Mouse (Mus musculus) adrenal gland, adult 8-10 months (tissue): ENCODE measurements at regions not wholly inside any gene's neighbourhood (a gene's known extent, or its start where the extent isn't known, plus 50 kb on each side); places are given as distances from the start of the nearest gene placed in this dataset.

Source experiments
- DNase-seq: peaks from one replicate; pipeline ENCODE4 v3.0.0; 2022

DNA sequence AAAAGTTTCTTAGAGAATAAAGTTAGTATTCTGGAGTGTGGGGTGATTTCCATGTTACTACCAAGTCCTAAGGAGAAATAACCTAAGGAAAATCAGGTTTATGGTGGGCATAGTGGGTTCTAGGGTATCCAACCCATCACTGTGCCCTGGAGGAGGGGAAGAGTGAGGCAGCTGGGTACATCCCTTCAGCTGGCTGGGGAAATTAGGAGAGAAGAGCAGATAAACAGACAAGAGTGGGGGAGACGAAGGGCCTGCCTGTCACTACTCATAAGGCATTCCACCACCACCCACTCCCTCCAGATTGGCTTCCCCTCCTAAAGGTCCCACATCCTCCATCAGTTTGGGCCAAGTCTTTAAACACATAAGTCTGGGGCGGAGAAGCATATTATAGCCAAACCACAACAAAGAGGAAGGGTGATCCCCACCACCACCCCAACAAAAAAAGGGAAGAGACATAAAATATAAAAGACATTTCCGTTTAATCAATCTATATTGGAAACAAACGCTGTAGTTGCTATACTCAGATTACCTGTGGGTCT is 299.8 kb downstream of the Gm11361 start:
- DNase-seq = no peak

DNA sequence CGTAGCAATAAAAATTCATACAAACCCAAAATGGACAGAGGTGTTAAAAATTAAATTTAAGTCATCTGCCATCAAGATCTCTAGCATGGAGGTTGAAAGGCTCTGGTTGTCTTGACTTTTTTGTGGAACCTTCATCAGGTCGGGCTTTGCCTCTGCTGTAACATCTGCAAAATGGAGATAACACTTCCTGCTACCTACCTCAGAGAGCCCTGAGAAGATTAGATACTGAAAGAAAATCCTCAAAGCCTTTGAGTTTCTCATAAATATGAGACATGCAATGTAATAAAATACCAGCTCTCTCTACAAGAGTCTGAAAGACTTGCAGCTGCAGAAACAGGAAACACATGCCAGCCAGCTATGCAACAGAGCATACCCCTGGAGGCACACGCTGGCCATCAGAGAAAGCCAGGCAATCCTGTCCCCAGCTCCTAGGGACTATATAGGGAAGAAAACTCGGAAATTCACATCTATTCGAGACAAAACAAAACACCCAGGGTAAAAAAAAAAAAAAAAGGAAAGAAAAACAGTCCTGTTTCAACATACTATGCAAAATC is 299.1 kb downstream of the Gm11361 start:
- no peak for DNase-seq

DNA sequence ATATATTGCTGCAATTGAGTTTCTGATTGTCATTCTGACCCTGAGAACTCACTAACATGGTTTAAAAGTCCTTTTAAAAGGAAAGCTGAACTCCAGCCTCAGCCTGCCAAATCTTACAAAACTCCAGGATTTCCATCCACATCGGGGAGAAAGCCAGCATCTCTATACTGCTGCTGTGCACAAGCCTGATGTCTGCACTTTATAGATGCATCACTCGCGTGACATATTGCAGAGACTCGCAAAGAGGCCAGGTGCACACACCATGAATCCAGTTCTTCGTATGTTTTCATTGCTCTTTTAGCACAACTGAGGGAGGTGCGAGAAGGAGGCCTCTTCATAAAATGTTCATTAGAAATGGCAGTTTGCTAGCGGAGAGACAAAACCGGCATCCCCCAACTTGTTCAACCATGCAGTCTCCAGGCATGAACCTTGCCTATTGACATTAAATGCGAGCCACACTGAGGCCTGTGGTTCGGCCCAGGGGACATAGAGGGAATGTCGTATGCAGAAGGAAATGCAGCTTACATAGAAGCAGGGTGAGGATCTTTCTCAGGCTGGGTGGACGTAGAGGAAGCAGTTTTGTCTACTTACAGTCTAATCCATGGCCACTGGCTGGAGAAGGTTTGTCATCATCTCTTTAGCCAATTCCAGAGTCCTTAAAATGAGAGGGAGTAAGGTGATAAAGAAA is 297.0 kb downstream of the Gm11361 start:
- no peak for DNase-seq

DNA sequence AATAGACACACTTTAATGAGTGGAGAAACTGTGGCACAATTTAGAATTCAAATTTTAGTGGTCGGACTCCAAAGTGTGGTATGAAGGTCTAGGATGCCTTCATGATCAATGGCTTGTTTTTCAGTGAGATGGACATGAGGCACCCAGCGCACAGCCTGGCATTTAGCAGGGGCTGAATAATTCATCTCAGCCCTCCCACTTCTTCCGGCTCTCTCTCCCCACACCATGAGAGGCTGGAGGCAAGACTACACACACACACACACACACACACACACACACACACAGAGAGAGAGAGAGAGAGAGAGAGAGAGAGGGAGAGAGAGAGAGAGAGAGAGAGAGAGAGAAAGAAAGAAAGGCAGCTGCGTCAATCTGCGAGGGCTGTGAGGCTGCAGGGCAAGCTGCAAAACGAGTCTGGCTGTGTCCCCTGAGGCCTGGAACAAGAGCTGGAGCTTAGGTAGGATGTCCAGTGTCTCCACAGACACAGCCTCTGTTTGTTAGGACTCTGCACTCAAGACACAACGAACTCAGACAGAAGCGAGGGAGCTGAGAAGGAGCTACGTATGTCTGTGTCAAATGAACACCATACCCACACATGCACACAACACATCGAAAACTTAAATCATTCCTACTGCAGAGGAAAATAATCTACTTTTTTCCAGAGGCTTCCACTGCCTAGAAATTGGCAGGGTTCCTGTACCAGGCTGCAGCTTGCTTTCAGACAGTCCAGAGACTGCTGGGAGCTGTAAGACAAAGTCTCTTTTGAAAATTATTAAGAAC is 295.8 kb downstream of the Gm11361 start:
- DNase-seq = no peak

DNA sequence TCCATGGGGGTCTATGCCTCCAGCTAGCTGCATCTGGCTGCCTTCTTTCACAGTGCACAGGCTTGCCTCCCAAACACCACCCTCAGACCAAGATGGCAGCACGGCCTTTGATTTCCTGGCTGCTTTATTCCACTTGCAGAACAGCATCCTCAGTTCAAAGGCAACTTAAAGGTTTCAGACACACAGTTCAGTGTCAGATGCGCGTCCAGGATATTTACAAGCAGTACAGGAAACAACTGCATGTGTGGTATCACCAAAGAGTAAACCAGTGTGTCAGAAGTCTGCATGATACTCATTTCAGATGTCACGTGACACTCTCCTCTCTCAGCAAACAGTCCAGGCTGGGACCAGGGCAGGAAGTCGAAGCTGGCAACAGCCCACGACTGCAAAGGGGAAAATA is 294.2 kb downstream of the Gm11361 start:
- no peak for DNase-seq

DNA sequence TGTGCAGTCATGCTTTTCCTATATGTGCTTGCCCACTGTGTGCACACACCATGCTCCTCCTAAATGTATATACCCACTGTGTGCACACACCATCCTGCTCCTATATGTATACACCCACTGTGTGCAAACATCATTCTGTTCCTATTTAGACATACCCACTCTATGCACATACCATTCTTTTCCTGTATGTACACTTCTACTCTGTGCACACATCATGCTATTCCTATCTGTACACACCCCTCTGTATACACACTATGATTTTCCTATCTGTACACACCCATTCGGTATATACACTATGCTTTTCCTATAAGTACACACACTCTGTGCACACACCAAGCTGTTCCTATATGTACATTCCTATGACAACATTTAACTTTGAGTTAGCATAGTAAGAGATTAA is 288.5 kb downstream of the Gm11361 start:
- no peak for DNase-seq

DNA sequence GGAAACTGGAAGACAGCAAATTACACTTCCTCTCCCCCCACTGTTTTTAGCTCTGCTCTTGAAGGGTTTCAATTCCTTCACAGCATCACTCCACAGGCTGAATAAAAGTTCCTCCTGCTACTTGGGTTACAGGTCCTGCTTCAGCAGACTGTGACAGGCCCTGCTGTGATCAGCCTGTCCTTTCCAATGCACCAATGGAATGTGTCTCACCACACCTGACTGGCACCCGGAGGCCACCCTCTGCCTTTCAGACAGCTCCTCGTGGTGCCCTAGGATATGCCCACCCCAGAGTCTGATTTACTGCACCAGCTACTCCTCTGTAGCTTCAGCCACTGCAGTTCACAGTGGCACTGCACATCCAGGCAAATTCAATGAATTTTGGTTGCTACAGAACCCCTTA is 288.0 kb downstream of the Gm11361 start:
- no peak for DNase-seq

DNA sequence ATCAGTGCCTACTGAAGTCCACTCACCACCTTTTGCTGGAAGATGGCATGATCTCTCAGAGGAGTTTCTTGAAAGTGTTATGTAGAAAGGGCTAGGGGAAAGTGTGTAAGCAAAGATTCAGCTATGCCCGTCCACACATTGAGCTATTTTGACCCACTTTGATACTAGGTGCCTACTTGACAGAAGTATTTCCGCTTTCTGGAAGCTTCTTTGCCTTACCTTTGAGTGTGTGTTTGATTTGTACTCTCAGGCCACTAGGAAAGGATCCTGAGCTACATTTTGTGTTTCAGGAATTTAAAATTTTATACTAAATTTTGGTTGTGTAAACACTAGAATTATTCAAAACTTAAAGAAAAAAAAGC is 287.5 kb downstream of the Gm11361 start:
- DNase-seq = no peak

DNA sequence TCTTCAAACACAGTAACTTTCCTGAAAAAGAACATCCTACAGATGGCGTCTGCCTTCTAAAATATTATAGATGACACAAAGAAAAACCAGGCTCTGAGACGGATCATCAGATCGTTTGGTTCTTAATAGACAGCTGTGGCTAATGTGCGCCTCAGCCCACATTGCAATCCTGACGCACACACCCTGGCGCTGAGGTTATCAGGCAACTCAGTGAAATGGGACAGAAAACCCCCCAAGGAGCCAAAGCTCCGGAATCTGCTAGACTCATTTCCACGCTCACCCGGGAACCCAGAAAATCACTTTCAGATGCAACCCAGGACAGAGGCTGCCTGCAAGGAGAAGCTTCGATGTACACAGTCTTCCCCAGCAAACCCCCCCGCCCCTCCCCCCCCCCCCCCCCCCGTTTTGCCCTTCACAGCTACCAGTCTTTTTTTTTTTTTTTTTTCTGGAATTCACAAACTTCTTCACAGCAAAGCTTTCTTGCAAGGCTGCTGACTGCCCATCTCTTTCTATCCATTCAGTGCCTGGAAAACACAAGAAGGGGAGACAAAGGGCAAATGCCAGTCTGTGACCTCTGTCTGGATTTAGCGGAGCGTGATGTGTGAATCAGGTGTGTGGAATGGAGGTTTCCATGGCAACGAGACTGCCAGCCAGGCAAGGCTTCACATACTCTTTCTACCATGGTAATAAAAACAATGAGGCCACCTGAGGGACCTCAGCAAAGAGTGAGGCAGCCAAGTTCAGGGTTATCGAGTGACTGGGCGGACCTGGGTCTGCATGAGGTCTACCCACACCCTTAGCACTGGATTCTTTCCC is 286.9 kb downstream of the Gm11361 start:
- DNase-seq = no peak

DNA sequence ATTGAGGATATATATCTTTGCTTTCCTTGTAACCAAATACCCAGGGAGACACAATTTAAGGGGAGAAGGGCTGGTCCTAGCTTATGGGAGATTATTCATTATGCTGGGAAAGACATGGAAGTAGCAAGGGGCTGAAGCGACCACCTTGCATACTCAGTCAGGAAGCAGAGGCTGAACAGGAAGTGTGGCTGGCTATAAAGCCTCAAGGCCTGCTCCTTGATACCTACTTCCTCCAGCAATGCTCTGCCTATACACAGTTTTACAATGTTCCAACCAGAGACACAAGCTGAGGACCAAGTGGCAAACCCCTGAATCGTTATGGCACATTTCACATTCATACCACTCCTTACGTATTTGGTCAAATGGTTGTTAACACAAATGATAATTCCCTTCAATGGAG is 284.3 kb downstream of the Gm11361 start:
- no peak for DNase-seq

GRCm38 (mm10) chr13:28533080-28533479 is 275.8 kb downstream of the Gm11361 start:
- no peak for DNase-seq

GRCm38 (mm10) chr13:28532278-28532677 is 274.9 kb downstream of the Gm11361 start:
- peak; percentile 88 for DNase-seq

DNA sequence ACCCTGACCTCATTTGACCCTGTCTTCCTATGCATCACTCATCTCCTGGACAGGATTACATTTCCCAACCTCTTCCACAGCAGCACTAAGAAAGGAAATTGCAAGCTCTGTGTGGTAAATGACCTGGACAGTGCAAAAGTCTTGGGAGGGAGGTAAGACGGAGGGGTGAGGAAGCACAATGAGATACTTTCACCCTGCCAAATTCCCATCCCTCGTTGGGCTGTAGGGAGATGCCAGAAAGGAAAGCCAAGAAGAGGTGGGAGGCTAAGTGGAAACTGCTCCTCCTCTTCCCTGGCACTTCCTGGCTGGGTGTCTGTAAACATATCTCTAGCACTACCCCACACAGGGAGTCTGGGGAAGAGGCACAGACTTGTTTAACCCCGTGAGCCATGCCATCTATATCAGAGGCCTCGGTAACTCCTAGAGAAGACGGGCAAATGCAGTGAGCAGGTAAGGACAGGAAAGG is 274.2 kb downstream of the Gm11361 start:
- peak; percentile 33 for DNase-seq

GRCm38 (mm10) chr13:28530947-28531346 is 273.6 kb downstream of the Gm11361 start:
- no peak for DNase-seq

- DNase-seq = no peak
Observed at GRCm38 (mm10) chr13:28528898-28529511, 271.7 kb downstream of the Gm11361 start.

DNA sequence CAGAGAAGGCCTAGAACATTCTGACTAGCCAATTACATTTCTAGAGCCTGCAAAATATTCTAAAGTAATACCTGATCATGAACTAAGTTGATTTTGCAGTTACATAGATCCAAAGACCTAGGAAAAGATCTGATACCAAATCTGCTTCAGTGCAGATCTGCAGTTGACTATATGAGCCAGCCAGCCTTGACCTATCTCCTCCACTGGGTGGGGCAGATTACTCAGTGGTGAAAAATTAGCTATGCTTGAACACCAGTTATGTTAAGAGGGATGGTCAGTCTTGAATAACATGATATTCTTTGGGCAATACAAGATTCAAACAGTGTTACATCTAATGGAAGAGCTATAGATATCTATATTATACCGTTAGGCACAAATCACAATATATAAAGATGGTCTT is 269.0 kb downstream of the Gm11361 start:
- no peak for DNase-seq

DNA sequence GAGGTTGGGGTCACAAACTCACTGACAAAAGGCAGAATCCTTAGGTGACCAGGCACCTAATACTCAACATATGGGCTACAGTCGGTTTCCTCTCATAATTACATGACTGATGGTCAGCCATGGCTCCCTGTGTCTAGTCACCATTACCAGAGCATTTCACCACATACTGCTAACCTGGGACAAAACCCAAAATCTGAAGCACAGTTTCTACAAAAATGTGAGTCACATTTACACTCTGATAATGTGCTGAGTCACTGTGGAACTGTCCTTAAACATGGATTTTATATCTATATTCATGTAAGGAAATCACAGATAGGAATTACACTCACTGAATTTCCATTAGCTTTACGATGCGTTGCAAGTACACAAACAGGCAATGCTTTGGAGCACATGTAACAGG is 267.1 kb downstream of the Gm11361 start:
- no peak for DNase-seq

- DNase-seq = no peak
Observed at GRCm38 (mm10) chr13:28520127-28520482, 262.8 kb downstream of the Gm11361 start.

GRCm38 (mm10) chr13:28519383-28520126 is 262.2 kb downstream of the Gm11361 start:
- DNase-seq = peak; percentile 38

- DNase-seq = no peak
Observed at GRCm38 (mm10) chr13:28517161-28517560, 259.8 kb downstream of the Gm11361 start.

DNA sequence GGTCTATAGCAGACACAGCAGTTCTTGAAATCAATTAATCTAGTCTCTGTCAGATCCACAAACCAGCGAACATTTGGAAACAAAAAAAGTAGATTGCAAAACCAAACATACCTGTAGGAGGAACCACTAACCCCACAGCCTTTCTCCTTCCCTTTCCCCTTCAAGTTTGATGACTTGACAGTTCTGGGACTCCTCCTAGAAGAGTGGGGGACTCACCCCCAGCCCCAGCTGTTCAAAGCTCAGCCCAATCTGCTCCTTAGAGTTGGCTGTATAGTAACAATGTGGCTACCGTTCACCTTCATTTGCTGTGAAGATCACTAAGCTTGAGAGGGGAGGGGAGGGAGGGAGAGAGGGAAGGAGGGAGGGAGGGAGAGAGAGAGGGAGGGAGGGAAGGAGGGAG is 259.3 kb downstream of the Gm11361 start:
- DNase-seq = no peak

- DNase-seq = no peak
Observed at GRCm38 (mm10) chr13:28514245-28514644, 256.9 kb downstream of the Gm11361 start.
